Mouse (Mus musculus): Measurements from ENCODE around the gene Hoxd4.

Gene Hoxd4

DNA sequence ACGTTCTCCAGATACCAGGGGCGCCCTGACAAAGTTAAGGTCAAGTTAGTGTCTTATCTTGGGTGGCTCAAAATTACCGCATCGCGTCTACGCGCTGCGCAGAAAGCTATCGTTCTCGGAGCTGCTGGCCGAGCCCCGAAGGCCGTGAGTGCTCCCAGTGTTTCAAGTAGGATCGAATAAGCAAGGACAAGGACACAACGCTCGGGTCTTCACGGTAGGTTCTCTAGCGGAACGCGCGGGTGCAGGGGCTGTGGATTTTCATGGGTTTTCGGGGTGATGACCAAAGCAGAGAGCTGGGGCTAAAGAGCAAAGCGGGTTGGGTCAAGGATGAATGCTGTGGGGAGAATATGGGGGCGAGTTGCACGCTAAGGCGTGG lies 32.1 kb upstream of the Hoxd4 start:
- no peak for DNase-seq (ENCODE audit: low spot score)

DNA sequence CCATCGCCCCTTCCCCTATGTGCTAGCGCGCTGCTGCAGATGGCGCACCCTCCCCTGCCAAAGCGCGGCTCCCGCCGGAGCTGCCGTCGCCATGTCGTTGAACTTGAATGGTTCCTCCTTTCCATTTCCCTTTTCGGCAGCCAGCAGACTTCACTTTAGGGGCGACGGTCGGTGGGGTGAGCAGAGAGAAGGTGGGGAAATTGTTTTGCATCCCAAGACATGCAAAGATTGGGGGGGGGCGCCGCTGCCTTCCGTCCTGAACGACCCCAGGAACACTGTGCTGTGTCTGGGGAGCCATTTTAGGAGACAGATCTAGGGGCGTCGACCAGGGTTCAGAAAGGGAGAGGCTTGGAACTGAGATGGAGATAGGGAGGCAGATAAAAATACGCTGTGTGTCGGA lies 31.7 kb upstream of the Hoxd4 start:
- DNase-seq (ENCODE audit: low spot score): no peak

DNA sequence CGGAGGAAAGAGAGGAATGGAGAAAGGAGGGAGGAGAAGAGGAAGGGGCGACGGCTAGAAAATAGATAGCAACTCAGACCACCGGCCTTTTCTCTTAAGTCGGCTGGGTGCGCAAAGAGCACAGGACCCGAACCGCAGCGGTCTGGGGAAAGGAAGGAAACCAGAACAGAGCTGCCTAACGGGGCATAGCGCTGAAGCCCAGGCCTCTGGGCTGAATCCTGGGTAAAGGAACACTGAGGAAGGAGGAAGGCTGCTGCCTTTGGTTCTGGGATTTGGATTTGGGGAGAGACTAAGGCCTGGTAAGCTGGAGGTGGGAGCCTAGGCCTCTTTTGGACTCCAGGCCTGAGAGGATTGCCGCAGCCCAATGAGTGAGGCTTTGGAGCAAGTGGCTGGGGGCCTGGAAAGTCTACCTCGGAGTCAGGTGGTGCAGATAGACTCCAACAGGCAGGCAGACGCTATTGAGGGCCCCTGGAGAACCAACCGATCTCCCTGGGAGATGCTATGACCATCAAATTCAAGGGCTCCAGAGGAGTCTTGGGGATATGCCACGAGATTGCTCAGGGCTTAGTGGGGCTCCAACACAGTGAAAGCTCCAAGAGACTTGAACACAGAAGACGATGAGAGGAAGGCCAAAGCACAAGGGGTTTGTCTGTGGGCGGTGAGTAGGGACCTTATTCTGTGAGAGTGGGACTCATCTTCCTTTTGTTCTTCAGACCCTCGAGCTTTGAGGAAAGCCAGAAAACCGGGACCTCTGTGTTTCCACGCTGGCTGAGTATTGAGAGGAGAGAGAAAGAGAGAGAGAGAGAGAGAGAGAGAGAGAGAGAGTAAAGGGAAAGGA lies 30.9 kb upstream of the Hoxd4 start:
- no peak for DNase-seq (ENCODE audit: low spot score)

DNA sequence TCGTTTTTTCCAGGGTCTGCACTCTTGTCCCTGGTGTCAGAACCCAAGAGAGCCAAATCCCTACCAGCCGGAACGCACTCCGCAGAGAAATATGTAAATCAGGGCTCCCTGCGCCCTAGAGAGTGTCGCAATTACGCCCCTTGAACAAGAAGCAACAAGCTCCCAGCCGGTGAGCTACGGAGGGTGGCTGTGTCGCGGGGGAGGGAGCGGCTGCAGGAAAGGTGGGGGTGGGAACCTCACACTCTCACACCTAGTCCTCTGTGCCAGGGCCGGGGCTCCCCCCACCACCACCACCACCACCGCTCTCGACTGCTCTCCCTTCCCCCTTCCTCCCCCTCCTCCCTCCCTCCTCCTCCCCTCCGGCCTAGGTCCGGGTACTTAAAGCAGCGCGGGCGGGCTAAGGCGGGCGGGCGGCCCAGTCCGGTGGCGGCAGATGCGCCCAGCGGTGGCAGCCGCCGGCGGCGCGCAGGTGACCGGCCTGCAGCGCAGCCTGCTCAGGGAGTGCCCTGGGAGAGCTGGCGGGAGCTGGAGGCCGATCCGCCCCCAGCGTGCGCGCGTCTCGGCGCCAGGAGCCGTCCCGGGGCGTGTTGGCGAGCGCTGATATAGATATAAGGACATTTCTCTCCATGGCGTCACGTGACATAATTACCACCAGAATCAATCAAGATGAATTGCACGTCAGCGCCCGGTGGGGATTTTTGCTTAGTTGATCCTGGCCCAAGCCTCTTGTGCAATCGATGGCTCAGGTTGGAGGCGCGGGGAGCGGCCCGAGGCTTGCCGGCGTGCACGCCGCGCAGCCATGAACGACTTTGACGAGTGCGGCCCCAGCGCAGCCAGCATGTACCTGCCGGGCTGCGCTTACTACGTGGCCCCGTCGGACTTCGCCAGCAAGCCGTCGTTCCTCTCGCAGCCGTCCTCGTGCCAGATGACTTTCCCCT lies 29.9 kb upstream of the Hoxd4 start:
- DNase-seq (ENCODE audit: low spot score): no peak

DNA sequence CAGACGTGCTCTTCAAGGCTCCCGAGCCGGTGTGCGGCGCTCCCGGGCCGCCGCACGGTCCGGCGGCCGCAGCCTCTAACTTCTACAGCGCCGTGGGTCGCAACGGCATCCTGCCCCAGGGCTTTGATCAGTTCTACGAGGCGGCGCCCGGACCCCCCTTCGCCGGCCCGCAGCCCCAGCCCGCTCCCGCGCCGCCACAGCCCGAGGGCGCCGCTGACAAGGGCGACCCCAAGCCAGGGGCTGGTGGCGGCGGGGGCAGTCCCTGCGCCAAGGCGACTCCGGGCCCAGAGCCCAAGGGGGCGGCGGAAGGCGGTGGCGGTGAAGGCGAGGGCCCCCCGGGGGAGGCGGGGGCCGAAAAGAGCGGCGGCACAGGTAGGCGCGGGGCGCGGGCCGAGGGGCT lies 28.9 kb upstream of the Hoxd4 start:
- DNase-seq (ENCODE audit: low spot score): no peak

DNA sequence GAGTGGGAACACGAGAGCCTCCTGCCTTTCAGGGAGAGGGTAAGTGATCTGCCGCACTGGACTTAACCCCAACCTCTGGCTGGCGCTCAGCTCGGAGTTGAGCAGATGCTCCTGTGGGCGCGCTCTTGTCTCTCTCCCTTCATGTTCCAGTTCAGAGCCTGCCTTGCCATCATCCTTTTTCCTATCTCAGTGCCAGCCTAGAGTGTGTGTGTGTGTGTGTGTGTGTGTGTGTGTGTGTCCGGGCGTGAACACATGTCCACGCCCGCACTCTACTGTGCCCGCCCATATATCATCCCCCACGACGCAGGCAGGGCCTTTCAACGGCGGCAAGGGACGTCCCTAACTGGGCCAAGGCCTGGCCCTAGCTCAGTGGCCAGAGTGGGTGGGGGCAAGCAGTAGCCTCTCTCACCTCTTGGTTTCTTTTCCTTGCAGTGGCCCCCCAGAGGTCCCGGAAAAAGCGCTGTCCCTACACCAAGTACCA lies 28.2 kb upstream of the Hoxd4 start:
- DNase-seq (ENCODE audit: low spot score): no peak

DNA sequence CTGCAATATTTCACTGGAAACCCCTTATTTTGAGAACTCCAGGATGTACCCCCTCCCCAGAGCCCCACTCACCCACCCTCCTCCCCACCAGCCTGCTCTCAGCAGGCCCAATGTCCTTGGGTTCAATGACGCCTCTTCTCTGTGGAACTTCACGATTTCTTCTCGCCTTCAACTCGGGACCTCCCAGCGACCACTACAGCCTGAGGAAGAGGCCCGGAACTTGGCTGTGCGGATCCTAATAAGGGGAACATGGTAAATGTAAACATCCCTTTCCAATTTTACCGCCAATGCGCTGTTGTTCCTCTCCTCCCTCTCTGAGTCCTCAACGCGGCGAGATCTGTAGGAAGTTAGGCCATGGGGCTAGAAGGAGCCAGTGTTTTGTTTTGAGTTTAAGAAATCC lies 27.6 kb upstream of the Hoxd4 start:
- DNase-seq (ENCODE audit: low spot score): no peak

DNA sequence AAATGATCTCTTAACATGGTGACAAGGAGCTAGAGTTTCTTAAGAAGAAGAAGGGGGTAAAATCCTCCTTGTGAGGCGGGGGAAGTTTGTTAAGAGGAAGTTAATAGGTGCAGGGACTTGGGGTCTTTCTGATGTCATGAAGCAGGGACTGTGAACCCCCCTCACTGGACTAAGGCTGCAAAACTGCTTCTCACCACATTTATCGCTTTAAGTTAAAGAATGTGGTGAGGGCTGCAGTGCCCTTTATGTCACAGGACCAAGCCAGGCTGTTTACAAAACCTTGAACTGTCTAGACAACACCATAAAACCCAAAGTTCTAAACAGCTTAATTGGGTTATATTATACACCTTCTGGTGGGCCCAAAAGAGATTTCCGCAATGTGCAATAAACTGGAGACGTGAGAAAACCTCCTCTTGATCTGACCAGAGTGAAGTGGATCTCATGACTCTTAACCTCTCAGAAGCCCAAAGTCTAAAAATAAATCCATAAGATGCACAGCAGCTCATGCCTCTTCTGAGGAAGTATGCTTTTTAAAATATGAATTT lies 26.6 kb upstream of the Hoxd4 start:
- DNase-seq (ENCODE audit: low spot score): no peak

DNA sequence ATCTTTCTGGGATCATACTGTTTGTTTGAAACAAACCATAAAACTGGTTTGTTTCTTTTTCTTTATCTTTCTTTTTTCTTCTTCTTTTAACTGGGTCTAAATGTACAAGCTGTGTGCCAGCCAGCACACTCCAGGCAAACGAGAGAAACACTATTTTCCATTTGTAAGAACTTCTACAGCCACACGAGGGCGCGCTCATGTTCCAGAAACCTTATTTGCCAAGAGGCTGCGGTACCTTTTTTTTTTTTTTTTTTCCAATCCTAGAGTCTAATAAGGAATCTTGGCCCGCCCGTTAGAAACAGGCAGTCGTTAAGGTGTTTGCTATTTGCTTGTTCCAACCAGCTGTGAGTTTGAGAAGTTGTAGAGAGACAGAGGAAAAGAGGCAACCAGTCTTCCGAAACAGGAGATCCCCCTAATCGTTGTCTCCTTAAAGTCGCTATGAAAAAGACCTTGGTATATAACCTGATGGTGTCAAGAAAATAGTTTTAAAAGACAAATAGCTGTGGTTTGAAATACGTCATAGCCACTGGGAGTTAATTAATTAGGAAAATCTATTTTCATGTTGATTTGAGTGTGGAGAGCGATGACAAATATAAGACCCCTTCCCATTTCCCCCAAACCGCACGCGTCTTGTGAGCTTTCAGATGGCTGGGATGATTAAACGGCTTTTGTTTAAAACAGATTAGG lies 25.3 kb upstream of the Hoxd4 start:
- peak; percentile 48 for DNase-seq (ENCODE audit: low spot score)

DNA sequence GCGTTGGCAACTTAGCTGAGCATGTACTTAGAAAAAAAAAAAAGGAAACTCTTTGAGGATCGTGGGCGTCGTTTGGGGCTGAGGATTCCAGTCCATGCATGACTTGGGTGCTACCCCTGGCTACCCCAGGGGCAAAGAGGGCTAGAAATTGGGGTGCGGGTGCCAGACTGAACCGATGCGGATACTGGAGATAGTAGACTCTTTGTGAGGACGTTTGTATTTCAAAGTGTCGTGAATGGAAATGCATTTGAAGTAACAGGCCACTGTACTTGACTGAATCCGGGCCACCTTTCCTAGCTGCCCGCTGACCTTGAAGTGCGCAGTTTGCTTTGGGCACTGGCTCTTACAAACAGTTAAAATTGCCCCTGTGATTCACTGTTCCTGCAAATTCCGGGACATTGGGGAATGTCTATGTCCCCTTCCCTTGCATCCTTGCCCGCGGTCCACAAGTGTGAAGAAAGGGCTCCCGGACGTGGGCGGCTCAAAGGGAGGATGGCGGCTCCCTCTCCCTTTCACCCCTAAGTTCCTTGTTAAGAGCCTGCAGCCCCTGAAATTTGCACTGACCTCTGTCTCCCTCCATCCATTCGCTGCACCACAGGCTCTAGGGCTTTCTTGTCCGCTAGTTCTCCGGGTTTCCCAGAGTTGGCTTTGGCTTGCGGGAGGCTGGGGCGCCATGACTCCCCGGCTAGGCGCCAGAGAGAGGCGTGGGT lies 24.6 kb upstream of the Hoxd4 start:
- DNase-seq (ENCODE audit: low spot score): no peak

DNA sequence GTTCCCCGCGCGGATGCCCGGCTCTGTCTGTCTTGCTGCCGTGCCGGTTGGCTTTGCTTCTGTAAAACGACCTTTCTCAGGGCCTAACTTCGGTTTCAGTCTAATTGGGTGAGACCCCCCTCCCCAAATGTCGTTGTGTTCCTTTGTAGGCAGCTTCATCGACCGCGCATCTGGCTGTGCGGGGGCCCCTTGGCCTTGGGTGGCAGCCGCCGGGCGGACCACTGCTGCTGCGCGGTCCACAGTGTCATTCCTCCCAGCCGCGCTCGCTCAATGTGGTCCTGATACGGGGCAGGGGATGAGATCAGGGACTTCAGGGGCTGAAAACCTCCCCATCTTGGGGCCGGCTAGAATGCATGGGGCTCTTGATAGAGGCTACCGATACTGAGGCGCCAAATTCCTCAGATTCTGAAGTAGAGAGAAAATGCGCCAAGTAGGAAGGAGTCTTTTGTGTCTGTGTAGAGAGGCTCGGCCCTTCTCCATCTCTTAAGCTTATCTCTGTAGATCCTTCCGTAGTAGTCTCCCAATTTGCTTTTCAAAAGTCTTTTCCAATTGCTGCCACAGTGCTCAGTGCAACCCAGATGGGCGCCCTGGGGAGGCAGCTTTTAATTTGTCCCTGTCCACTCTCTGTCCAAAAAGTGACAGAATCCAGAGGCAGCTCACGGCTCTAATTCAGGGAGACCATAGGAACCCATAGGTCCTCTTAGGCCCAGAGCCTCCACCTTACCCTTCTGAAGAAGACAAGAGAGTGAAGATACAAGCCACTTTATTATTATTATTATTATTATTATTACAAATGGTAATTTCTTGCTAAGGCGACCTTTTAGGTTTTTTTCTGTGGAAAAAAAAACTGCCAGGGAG lies 23.8 kb upstream of the Hoxd4 start:
- DNase-seq (ENCODE audit: low spot score): no peak

DNA sequence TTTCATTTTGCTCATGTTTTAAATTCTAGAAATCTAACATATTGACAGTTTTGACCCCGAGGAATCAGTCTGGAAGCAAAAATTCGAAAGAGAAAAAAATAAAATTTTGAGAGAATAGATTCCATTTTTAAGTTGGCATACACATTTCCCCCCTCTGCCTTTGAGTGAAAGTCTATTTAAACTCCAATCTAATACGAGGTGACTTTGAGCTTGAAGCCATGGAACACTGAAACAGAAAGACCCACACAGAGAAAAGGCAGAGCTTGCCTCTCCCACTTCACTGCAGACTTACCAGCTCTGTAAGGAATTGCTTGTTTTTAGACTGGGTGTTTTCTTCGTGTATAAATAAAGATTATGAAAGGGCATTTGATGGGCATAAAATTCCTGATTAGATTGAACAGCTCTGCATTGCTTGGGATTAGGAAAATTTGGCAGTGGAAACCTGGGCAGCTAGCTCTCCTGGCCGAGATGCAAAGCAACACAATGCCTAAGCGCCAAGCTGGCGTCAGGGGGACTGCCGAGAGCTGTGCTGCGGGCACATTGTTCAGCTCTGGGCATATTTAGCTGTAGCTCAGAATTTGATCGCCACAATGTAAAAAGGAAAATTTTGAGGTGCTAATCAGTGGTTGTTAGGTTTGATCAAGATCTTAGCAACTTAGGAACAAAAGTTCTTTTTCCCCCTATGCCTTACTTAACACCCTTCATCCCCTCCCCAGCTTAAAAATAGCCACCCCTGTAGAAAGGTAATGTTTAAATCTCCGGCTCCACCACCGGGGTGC lies 22.7 kb upstream of the Hoxd4 start:
- no peak for DNase-seq (ENCODE audit: low spot score)

DNA sequence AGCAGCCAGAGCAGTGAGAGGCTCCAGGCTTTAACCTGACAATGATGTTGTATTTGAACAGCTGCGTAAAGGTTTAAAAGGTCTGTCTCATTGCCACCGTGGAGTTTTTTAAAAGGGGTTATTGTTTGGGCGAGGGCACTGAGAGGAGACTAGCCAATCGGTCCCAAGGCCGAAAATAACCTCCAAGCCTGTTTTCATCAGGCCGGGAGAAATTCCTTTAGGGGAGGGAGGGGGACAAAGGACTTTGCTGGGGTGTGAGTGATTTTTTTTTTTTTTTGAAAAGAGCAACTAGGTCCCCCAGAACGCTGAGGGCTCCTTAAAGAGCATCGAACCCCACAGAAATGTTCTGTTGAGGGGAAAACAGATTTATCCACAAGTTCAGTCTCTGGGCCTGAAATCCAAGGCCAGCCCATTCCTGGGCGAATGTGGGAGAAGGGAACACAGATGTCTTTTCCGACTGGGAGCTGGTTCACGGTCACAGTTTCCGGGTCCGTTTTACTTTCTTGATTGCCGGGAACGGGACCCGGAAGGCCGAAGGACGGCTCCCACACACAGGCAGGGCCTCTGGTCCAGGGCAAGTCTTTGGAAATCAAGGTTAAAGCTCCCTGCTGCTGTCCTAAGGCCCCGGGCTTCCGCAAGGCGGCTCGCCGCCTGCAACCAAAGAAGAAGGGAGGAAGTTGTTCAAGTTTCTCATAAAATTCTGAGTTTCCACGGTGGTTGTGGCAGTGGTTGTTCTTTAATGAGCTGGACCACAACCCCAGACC lies 22.0 kb upstream of the Hoxd4 start:
- no peak for DNase-seq (ENCODE audit: low spot score)

DNA sequence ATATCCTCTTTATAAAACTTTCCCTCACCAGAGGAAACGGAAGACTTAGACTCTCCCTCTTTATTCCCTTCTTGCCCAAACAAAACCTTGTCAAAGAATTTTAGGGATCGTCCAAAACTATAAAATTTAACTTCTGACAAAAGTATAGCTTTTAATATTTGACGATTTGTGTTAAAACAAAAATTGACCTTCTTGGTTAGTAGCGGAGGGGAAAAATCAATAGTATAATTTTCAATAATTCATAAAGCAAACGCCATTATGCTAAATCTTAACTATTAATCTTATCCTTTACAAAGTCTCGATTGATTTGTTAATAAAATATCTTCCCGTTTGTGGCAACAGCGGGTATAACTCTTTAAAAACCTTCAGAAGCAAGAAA lies 21.4 kb upstream of the Hoxd4 start:
- DNase-seq (ENCODE audit: low spot score): no peak

DNA sequence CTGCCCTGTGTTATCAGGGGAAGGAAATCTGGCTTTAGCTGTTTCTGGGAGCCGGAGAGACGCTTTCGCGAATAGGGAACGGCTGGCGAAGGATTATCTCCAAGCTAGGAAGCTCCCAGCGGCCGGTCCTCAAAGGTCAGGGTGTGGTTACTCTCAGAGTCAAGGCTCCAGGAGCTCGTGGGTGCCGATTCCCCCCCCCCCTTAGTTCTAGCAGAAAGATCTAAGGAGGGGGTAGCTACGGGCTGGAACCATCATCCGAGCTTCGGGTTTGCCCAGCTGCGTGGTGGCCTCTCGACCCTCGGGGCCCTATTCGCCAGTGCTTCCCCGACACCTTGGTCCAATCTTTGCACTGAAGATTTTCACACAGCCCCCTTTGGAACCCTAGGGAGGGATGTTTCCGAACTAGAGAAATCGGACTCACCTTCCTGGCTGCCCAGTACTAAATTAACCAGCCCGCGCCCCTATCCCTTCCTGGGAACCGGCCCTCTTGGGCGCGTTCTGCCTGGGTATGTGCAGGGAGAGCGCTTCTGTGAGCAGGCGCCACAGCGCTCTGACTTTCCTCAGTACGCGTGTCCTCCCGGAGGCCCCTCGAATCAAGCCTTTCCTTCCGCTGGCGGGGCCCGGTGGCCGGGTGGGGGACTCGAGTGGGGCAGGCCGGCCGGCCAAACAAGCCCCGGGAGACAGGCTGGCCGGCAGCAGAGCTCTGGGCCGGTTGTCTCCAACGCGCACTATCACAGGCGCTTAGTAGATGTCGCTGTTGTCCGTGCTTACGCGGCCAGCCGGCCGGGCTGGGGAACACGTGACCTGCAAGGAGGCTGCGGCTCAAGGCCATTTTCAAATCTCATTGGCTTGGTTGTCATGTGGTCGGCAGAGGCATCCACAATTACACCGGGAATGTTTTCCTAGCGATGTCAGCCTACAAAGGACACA lies 20.4 kb upstream of the Hoxd4 start, which contains the start of gene Hoxd10:
Hoxd10 (plus strand) TSS at position 903 of the 930 bp plus-strand sequence.
- DNase-seq (ENCODE audit: low spot score): no peak

DNA sequence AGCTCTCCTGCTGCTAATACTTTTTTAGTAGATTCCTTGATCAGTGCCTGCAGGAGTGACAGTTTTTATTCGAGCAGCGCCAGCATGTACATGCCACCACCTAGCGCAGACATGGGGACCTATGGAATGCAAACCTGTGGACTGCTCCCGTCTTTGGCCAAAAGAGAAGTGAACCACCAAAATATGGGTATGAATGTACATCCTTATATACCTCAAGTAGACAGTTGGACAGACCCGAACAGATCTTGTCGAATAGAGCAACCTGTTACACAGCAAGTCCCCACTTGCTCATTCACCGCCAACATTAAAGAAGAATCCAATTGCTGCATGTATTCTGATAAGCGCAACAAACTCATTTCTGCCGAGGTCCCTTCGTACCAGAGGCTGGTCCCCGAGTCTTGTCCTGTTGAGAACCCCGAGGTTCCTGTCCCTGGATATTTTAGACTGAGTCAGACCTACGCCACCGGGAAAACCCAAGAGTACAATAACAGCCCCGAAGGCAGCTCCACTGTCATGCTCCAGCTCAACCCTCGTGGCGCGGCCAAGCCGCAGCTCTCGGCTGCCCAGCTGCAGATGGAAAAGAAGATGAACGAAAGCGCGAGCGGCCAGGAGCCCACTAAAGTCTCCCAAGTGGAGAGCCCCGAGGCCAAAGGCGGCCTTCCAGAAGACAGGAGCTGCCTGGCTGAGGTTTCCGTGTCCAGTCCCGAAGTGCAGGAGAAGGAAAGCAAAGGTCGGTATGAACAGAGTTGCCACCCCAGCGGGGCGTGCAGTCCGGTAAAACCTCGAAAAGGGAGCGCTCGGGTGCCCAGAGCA lies 19.5 kb upstream of the Hoxd4 start:
- DNase-seq (ENCODE audit: low spot score): no peak
